Mouse (Mus musculus): ENCODE data around the gene Axdnd1. TPM values are rescaled to one million over a fixed set of nuclear protein-coding genes. Genes with fewer than 3 reads are reported as not detected.

The Axdnd1 gene
- total RNA-seq (2022) = 1 to 10 TPM in 1 of 4 experiments, under 1 TPM in 3; 0.52 to 1.4 (median 0.73) TPM

DNA sequence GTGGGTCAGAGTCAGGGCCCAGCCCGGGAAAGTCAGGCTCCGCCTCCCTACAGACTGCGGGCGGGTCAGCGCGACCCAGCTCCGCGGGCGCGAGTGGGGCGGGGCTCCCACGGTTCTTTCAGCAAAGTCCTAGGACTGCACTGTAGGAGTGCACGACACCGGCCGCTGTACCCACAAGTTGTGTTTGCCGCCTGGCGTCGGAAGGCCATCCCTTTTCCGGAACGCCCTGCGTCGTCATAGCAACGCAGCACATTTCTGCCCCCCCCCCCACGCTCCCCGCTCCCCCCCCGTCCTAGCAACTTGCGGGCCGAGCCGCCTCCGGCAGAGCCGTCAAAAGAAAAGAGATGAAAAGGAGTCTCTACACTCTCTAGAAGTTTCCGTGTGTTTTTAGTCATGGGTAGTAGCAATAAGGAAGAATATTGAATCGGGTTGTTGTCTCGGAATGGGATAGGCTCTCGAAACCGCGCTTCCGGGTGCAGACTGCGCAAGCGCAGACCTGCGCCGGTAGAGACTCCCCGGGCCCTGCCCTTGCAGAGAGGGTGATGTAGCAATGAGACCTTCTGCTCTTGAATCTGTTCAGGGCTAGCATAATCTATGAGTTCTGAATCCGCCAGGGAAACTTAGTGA lies at the start of gene Axdnd1:
TSS of gene Axdnd1 (minus strand) at position 489 of the 627 bp plus-strand sequence.
- DNase-seq (ENCODE audit: low spot score in 2 of 2) = peak; percentile 81 to 85

DNA sequence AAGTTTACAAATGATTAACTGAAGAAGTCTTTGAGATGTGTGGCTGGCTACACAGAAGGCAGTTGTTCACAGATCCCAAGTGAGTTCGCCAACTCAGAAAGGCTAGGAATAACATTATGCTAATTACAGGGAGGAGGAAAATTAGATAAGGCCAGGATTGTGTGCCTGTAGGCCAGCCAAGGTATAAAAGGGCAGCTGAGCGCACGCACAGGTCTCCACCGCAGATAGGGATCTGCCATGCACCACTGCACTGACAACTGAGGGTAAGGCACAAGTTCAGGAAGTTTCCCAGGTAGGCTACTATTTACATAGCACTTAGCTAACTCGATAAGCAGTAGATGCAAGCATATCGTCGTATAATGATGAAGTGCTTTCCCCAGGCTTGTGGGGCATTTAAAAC lies 49.6 kb upstream of the Axdnd1 start:
- DNase-seq (ENCODE audit: low spot score in 2 of 2) = no peak

DNA sequence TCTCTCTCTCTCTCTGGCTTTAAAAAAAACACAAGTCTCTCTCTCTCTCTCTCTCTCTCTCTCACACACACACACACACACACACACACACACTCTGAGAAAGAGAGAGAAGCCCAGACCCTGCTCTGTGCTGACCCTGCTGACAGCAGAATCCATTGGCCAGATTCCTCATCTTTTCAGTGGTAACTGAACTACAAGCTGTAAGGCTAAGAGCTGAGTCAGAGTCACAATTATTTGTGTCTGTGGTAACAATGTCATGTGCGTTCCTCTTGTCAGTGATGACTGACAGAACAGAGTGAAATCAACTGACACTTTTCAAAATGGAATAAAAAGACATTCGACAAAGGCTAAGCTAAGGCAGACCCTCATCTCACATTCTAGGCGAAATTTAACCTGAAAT lies 47.6 kb upstream of the Axdnd1 start:
- no peak for DNase-seq (ENCODE audit: low spot score in 2 of 2)

DNA sequence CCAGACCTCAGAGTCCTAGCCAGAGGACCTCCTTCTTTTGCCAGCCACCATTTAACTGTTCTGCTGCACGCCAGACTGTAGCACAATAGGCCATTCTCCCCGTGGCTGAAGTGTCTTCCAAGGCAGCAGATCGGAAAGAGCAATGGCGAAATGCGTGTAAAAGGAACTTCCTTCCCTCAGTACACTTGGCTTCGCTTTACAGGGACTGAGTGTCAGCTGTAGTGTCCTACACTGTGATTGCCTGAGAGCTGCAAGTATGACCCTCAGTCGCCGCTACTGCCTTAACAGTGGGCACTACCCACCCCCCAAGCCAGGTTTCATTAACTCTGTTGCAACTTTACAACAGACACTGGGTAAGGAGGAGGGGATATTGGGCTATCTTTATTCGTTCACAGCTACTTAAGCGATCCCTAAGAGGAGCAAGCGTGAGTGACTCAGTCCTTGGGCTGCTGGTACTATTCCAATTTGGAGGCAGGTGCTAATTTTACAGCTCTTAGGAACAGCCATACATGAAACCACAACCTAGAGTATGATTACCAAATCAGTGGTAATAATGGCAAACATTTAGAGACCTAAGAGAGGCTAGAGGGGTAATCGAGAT lies 46.8 kb upstream of the Axdnd1 start:
- no peak for DNase-seq (ENCODE audit: low spot score in 2 of 2)

DNA sequence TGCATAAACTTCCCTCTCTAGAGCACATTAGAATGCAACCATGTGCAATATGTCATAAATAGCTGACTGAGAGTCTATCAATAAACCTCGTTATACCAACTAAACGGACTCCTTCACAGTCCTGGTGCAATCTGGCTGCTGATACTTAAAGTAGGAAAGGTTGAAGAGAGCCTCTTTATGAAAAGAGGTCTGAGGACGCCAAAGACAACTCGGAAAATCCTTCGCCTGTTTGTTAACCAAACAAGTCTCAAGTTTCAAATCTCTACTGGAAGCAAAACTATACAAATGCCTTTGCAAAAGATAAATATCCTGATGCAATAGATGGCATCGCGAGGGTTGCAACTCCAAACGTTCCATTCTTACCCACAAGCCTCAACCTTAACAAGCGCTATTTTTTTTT lies 44.0 kb upstream of the Axdnd1 start:
- DNase-seq (ENCODE audit: low spot score in 2 of 2) = no peak

DNA sequence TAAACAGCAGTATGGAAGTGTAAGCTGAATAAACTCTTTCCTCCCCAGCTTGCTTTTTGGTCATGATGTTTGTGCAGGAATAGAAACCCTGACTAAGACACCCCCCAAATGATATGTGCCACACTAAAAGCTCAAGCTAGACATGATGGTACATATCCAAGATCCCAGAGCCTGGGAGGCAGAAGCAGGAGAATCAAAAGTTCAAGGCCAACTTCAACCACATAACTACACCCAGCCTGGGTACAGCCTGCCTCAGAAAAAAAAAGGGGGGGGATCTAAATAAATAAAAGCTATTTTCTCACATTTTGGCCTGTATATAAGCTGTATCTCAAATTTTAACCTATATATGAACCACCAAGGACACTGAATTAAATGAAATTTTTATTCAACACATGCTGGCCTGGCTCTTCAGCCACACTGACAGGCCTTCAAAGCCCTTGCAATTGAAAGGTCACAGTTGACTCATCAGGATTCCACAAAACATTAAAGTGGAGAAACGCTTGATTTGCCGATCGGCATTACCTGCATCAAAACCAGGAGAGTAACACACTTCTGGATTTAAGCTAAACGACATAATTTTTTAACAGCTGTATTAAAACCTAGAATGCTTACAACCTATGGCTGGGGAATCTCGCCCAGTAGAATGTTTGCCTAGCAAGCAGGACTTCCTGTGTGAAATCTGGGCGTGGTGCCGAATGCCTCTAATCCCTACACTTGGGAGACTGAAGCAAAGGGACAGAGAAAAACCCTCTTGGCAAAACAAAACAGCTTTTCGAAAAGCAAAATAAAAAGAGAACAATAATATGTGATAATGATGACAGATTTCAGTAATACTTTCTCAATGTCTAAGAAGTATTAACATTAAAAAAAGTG lies 43.3 kb upstream of the Axdnd1 start:
- DNase-seq (ENCODE audit: low spot score in 2 of 2) = no peak

DNA sequence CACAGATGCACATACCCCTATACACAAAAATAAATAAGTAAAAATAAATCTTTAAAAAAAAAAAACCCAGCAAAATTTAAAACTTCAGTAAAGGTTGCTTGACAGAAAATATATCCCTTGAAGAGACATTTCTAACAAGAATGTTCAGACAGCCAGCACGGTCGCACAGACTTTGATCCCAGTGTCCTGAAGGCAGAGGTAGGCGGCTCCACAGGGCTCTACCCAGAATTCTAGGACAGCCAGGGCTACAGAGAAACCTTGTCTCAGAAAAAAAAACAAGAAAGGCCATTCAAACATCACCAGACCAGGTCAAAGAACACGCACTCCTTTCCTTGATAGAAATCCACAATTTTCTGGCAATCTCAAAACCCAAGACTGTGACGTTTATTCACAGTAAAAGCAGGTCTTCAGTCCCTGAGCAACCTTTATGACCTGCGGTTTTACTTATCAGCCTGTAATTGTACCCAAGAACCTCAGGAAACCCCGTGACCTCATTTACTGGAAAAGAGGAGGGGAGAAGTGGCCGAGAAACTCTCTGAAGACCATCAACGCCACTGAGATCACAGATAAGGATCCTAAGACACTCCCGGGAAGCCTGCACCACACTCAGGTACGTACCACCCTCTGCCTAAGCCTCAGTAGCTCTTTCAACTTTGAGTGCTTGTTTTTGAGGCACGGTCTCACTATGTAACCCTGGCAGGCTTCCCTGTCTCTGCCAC lies 41.5 kb upstream of the Axdnd1 start:
- no peak for DNase-seq (ENCODE audit: low spot score in 2 of 2)

DNA sequence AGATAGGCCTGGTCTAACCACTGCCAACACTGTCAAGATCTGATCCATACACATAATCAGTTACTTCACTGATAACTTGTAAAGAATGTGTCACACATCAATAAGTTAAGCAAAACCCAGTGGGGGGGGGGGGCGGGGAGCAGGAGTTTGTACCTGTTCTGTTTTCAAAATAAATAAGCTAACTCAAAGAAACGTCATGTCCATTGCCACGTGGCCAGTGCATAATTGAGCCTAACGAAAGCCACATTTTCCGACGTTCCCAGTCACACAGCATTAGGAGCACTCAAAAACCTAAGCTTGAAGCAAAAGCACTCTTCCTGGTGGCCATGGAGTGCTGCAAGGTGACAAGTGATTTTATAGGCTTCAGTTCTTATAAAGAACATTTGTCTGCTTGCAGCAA lies 40.1 kb upstream of the Axdnd1 start:
- DNase-seq (ENCODE audit: low spot score in 2 of 2) = no peak

DNA sequence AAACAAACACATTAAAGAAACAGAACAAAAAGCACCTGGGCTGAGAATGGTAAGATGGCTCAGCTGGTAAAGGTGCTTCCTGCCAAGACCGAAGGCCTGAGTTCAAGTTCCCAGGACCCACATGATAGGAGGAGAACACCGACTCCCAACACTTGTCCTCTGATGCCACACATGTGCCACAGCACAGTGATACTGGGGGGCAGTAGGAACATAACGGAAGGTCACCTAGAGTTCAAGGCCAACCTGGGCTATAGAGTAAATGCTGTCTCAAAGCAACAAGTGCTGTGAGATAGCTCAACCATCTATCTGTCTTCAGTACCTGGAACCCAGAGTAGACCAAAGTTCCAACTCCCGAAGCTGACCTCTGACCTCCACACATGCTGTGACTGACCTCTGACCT lies 39.3 kb upstream of the Axdnd1 start:
- no peak for DNase-seq (ENCODE audit: low spot score in 2 of 2)

DNA sequence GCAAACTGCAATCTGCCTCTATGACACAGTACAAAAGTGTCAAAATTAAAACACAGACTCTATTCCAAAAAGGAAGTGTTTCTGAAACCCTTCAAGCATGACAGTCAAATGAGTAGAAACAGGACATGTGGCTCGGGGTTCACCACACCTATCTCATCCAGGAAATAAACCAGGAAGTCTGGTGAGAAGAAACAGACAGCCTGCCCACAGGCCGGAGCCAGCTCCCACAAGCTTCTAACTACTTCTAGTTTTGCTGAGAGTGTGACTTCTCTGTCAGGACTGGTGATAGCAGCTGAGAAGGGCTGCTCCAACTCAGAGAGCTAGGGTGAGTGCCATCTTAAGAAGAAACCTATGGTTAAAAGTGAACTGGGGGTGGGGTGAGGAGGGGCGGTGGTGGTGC lies 38.7 kb upstream of the Axdnd1 start:
- no peak for DNase-seq (ENCODE audit: low spot score in 2 of 2)

DNA sequence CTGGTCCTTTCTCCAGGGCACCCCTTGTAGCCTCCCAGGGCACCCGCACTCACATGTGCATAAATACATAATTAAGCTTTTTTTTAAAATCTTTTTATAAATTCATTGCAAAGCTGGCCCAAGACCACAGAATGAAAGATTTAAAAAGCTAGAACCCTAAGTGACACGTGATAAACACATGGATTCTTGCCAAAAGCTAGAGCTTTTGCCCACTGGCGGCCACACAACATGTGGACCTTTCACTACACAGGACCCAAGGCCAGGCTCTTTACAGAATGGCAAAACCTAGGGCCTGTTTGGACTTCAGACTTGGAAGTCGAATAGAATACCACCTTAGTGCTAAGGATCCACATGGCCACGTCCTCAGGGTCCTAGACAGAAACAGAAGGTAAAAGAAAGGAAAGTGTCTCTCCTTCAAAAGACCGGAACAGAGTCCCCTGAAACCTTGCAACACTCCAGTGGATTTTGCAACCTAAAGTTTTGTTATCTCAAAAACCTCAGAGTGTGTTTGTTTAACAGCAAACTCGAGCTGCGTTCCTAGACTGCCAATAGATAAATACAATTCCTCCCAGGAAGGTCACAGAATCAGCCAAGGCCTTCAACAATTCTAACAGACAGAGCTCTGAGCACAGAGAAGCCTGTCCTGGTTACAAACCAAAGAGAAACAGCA lies 37.6 kb upstream of the Axdnd1 start:
- DNase-seq (ENCODE audit: low spot score in 2 of 2) = no peak

DNA sequence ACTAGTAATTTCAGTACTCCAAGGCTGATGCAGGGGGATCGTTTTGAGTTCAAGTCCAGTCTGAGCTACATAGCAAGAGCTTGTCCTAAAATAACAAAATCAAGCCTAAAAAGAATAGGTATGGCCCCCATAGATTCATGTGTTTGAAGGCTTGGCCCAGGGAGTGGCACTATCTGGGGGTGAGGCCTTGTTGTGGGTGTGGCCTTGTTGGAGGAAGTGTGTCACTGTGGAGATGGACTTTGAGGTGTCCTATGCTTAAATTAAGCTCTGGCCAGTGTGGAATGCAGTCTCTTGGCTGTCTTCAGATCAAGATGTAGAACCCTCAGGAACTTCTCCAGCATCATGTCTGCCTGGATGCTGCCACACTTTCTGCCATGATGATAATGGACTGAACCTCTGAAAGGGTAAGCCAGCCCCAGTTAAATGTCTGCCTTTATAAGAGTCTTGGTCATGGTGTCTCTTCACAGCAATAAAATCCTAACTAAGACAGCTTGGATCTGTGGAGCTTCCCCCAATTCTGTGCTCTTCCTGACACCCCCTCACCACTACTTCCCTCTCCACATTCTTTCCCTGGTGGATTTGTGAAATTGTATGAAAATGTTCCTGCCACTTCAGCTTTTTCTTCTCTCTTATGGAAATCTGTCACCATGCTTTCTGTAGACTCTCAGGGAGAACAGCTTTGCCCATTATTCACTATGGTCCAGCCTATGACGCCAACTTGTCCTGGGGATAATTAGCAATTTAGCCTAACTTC lies 34.2 kb upstream of the Axdnd1 start:
- DNase-seq (ENCODE audit: low spot score in 2 of 2) = no peak

DNA sequence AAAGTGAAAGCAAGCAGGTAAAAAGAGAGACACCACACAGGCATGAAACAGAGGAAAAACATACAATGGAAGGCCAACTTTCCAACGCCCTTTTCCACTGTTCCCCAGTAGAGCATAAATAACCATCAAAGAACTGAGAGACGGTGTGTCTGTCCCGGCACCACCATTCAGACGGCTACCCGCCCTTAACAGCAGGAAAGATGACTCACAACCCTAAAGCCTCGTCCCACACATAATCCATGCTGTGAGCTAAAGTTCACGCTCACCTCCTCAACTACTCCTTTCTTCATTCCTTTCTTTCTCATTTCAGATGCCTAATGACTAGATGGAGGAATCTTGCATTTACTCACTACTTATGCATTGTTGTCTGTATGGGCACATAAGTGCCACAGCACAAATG lies 33.4 kb upstream of the Axdnd1 start:
- DNase-seq (ENCODE audit: low spot score in 2 of 2) = no peak

DNA sequence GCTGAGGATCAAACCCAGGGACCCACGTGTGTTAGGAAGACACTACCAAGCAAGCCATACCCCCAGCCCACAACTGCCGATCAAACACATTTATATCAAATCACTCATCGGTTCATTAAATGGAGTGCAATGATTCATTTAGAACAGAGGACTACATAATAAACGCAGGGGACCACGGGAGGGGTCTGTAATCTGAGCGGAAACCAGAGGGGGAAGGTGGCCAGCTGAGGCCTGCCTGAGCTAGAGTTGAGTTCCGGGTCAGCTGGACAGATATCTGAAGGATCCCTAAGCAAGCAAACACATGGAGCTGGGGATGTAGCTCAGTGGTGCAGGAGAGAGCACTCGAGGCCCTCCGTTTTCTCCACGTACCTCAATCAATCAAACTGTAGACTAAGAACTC lies 32.9 kb upstream of the Axdnd1 start:
- no peak for DNase-seq (ENCODE audit: low spot score in 2 of 2)

DNA sequence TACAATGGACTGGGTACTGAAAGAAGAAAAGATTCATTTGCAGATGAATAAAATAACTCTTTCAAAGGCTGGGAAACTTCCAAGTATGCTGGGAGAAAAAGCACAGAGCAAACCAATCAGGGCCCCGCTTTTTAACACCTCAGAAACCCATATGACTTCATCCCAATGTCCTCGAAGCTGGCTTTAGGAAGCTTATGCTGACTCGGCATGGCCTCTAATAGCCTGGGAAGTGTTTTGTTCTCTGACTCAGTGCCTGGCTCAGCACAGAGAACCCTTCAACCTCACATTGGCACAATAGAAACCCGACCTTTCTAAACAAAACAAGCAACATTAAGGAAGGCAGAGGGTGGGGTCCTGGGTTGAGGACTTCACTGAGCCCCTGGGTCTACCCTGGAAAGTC lies 29.5 kb upstream of the Axdnd1 start:
- no peak for DNase-seq (ENCODE audit: low spot score in 2 of 2)

DNA sequence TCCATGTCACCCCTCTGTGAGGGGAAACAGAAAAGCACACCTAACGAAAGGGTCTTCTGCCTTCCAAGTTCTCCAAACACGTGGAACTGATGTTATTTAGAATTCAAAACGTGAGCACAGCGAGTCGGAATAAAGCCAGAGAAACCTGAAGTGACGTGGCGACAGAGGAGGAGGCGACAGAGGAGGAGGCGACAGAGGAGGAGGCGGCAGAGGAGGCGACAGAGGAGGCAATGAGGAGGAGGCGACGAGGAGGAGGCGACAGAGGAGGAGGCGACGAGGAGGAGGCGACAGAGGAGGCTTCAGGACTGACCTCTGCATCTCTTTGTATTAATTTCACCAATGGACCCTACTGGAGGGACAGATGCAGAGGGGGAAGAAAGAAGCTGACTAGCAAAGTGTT lies 28.7 kb upstream of the Axdnd1 start:
- DNase-seq (ENCODE audit: low spot score in 2 of 2) = no peak

DNA sequence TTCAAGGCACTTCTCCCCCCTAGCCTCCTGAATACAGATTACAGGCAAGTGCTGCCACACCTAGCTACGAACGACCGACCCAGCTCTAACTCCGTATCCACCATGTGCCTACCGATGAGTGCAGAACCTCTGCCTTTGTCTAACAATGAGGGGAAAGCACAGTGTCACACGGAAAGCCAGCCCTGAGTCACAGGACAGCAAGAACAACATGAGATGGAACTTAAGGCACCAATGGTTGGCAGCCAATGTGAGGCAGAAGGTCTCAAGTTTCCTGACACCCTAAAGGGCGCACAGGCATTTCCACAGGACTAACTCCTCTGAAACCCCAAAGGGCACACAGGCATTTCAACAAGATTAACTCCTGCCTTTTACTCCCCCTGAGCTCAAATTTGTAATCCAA lies 28.1 kb upstream of the Axdnd1 start:
- DNase-seq (ENCODE audit: low spot score in 2 of 2) = no peak

DNA sequence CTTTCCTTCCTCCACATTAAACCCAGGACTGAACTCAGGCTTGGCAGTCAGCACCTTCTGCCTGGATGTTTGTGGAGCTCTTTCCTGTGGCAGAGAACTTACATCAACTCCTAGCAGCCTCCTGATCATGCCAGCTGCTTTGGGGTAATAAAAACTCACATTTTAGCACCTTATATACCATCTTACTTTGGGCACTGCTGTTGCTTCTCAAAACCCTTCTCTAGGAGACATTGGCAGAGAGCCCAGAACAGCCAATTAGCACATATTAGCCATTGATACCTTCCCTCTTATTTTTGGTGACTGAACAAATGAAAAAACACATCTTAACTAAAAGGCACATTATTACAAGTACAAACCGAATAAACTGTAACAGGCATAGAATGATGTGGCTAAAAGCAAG lies 24.1 kb upstream of the Axdnd1 start:
- DNase-seq (ENCODE audit: low spot score in 2 of 2) = no peak

DNA sequence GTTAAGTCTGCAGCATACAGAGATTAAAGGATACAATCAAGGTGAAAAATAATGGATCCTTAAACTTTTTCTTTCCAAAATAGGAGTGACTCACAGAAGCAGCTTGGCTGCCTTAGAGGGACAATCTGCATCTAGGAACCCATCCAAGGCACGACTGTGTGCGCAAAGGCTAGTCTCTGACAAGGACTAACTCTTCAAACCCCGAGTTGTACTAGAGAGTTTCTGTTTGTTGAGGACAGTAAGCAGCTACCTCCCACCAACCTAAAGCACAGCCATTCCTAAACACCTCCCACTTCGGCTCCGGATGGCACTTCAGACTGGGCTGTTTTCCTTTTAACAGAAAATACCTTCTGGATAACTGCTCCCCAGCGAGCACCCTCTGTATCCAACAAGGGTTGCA lies 21.8 kb upstream of the Axdnd1 start:
- DNase-seq (ENCODE audit: low spot score in 2 of 2) = peak in 1 of 2 experiments; percentile 30

DNA sequence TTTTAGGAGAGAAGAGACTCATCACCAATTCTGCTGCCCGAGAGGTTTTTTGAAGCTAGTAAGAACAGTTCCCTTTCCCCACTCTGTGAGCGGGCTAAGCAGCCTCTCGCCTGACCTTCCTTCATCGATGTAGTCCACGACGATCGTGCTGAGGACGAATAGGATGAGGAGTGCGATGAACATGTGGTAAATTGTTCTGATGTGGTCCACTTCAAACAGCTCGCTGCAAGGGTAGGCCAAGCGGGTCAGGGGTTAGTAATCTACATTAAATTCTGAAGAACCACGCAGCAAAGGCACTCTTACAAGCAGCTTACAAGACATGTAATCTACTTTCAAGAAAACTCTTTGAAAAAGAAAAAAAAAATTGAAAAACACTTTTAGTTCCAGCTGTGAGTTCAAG lies 21.3 kb upstream of the Axdnd1 start:
- DNase-seq (ENCODE audit: low spot score in 2 of 2) = no peak

DNA sequence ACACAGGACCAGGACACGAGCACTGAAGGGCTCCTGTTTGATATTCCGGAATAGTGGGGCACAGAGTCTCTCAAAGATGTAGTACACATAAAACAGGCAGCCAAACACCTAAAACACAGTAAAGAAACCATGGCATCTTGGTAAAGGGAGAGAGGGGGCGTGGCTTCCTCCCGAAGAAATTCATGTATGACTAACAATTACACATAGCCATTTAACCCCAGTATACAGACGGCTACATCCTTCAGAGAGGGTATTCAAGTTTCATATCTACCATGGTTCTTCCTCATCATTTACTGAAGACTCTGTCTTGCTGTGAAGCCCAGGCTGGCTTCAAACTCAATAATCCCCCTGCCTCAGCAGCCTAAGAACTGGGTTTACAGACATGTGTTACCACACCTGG lies 16.8 kb upstream of the Axdnd1 start:
- no peak for DNase-seq (ENCODE audit: low spot score in 2 of 2)
